Mouse (Mus musculus): ENCODE results near the gene Ctnna3. TPM values are rescaled to one million over a fixed set of nuclear protein-coding genes. Genes with fewer than 3 reads are reported as not detected.
A peak's percentile ranks its signal among the peaks of the same experiment; 100 is the strongest.
"Not testable (repeated sequence)": the region's sequence is repeated elsewhere in the genome, so short reads cannot be mapped to it uniquely, and the experiment has no call there.

The Ctnna3 gene
- total RNA-seq, 2 experiments from 2014 or later: 2.1 to 3.5 TPM

DNA sequence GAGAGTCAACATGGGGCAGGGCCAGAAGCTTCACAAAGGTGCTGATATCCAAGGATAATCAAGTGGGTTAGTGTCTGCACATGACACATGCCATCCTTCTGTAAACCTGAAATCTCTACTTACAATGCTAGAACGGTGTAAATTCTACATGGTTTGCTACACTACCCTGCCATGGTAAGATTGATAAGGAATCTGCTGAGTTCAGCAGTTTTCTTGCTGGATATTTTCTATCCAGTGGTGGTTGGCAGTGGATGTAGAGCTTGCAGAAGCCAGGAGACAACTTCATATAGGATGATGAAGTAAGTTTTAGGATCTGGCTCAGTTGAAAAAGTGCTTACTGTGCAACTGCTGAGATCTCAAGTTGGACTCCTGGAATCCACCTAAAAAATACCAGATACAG lies 767.7 kb downstream of the Ctnna3 start:
- DNase-seq: no peak

DNA sequence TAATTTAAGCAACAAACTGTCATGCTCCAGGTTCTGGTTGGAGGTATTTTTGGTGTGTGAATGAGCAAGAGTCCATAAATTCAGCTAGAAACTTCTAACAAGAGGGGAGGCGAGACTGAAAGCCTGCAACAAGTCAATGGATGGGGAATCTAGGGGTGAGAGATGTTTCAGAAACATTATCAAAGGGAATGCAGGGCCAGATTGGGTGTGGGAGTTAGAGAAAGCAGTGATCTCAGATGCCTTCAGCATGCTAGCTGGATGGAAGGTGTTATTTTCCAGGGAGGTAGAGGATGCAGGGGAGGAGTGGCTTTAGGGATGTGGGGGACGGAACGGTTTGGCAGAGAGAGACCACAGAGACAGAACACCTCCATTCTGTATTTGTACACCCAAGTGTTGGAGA lies 785.7 kb downstream of the Ctnna3 start:
- no peak for DNase-seq

DNA sequence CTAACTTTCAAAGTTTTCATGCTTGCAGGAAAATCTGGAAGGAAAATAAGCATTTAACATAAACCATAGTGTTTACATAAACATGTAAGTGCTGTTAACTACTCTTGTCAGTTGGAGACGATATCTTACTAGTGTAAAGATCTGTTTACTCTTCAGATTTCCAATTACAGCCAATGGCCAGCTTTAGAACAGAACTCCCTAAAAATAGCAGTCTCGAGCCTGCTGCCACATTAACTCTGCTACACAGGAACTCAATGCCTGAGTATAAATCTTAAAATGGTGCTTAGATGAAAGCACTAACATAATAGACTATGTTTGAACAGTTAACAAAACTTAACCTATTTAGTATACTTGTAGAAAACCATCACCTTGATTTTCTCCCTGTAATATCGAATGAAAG lies 793.1 kb downstream of the Ctnna3 start:
- DNase-seq: no peak

DNA sequence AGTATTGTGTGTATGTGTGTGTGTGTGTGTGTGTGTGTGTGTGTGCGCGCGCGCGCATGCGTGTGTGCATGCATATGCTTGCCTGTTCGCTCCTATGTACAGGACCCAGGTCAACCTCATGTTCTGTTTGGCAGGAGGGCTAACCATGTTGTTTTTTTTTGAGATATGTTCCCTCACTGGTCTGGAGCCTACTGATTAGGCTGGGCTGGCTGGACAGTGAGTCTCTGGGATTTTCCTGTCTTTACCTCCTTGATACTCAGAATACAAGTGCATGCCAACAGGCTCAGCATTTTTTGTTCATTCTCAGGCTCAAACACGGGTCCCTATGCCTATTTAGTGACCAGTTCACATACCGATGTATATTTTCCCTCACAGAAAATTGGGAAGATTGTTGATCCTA lies 794.1 kb downstream of the Ctnna3 start:
- DNase-seq: no peak

DNA sequence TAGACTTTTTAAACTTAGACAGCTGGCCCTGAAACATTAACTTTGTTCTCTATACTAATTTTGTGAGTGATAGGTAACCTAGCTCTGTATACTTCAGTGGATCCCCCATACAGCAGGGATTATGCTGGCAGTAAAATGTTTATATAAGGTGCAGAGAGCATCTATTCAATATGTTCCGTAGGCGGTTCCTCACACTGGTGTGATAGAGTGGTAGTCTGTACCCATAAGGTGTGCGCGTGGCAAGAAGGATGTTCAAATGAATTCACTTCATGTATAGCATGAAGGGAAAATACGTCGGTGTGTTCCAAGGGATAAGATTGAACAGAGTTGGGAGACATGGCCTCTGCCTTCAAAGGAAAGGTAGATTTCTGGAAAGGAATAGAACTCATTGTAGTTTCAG lies 794.5 kb downstream of the Ctnna3 start:
- no peak for DNase-seq

DNA sequence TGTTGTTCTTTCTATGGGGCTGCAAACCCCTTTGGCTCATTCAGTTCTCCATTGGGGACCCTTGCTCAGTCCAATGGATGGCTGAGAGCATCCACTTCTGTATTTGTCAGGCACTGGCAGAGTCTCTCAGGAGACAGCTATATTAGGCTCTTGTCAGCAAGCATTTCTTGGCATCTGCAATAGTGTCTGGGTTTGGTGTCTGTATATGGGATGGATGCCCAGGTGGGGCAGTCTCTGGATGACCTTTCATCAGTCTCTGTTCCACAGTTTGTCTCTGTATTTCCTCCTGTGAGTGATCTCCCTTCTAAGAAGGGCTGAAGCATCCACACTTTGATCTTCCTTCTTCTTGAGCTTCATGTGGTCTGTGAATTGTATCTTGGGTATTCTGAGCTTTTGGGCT lies 795.9 kb downstream of the Ctnna3 start:
- not testable (repeated sequence) for DNase-seq

DNA sequence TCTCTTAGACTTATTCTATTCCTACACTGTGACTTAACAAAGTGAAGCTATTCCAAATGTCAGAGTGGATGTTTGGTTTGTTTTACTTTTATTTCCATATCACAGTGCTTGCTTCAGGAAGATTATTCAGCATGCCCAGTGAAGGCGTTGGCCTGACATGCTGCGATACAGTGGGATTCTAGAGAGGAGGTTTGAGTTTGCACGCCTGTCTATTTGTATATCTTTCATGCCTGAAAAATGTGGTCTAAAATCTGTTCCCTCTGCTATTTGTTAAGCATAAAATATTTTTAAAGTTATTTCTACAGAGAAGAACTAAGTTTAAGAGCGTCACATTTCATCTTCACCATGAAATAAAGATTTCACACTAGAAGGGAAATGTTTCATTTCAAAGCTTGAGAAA lies 813.5 kb downstream of the Ctnna3 start:
- no peak for DNase-seq

DNA sequence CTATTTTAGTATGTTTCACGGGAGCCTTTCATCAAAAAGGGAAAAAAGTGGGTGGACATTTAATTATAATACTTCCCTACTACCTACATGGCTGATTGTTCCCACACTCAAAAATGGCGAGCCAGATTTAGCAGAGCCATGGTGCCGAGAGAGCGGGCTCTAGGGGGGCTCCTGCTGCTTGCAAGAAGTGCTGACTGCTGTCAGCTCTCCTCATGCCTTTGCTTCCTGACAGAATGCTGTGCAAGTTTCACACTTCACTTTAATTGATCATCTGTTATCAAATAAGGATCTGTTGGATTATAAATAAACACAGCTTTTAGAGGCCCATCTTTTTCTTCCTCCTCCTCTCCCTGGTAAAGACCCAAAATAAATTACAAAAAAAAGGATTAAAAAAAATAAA lies 838.3 kb downstream of the Ctnna3 start:
- DNase-seq: no peak

DNA sequence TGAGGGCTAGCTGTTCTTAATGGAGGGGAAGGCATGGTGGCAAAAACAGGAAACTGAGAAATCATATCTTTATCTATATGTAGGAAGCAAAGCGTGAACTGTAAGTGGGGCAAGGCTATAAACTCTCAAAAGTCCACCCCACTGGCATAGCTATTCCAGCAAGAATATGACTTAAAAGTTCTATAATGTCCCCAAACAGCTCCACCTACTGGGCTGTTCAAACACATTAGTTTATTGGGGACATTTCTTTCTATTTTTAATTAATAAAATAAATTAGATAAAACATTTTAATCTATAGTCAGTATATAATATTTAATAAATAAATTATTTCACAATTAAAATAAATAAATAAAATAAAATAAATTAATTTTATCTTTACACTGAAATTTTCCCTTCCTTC lies 845.2 kb downstream of the Ctnna3 start:
- DNase-seq: peak; percentile 1

DNA sequence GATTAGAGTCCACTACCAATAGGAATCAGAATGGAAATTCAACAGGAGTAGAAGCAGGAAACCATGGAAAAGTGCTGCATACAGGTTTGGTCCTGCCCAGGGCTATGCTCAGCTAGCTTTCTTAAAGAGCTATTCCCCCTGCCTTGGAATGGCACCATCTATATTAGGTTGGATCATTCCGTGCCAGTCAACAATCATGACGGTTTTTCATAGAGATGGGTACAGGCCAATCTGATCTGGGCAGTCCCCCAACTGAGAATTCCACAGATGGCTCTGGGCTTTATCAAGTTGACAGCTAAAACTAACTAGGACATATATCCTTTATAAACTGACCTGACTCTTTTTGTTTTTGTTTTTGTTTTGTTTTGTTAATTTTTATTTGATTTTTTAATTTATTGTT lies 848.9 kb downstream of the Ctnna3 start:
- no peak for DNase-seq

DNA sequence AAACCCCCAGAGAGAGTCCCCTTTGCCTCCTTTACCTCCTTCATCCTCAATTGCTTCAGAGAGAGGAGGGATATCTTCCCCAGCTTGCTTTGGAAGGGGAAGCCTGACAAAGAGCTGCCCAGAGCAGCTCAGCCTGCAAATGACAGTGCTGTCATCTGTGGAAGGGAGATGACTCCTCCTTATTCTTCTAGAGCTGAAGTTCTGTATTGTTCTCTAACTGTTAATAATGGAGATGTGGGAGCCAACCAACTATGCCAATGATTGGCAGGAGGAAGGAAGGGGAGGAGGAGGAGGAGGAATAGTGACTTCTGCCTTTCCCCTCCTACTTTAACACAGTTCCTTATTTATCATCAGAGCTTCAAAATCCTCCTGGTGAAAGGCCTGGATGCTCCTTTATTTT lies 875.9 kb downstream of the Ctnna3 start:
- no peak for DNase-seq

DNA sequence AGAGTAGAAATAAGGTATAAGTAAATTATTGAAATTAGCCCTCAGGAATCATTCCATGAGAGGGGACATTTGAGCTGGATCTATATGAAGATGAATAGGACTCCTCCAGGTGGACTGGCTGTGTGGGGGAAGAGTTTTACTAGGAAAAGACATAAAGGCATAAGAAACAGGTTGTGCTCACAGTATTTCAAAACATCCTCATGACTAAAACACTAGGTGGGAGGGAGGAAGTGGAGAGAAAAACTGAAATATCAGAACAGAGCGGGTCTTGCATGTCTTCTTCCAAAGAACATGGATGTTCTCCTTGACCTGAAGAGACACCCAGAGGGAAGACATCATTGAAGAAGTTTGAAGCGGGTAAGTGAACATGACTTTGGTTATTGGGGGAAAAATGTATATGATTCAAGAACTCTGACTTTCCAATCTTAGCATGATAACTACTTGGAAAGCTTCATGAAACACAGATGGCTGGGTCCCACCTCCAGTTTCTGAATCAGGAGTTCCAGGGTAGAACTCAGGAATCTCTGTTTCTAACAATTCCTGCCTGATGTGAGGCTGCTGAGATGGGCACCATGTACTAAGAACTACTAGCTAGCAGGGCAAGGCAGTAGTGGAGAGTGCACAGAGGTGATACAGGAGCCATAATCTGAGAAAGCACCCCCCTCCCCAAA lies 881.9 kb downstream of the Ctnna3 start:
- DNase-seq: no peak

DNA sequence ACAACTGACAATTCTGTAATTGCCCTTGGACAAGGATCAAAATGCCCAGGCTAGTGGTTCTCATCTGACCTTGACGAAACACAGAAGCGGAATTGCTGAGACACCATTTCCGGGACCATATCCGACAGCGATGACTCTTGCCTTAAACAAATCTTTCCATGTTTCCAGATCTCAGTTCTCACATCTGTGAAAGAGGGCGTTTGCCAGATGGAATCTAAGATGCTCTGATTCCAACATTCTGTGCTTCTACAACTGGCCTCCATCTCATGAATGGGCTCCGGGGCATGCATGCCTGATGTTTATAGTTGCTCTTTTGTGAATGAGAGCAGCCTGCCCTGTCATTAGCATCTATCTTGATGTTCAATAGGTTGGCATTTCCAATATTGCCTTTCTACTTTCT lies 890.4 kb downstream of the Ctnna3 start:
- no peak for DNase-seq

DNA sequence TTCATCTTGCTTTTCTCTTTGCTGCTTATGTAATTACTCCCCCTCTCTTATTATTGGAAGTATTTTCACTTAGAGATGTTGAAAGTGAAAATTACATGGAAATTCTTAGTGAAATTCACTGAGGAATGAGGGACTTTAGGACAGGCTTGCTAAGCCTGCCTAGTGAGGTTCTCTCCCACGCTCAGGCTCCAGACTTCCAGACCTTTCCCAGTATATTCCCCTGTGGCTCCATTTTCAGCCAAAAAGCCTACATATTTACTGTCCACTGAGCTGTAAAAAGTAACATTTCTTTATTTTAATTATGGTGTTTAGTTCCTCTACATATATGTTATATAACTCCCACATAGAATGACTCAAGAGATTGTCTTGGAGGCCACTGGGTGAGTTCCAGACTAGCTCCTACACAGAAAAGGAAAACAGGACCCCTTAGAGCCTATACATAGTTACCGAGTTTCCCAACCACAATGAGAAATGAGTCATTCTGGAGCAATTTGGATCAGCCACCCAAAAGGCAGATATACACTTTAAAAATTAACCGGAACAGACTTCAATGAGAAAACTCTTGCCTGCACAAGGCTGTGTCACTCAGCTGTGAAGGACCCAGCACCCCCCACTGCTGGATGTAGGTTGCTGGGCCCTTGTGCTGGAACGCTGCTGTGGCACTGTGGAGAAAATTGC lies 912.9 kb downstream of the Ctnna3 start:
- no peak for DNase-seq

DNA sequence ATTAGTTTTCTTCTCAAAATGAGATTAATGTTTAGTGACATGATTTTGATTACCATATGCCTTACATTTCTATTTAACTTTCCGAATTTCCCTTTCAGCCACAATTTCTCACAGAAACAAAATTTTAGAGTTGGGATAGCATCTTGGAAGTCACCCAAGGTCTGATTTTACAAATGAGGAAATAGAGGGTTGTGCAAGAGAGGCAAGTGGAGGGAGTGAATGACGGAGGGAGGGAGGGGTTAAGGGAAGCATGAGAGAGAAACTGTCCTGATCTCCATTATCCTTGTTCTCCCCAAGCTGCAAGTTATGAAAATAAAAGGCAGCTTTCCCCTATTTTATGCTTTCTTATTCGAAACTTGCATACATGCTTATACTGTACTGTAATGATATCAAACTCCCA lies 943.4 kb downstream of the Ctnna3 start:
- peak; percentile 7 for DNase-seq

DNA sequence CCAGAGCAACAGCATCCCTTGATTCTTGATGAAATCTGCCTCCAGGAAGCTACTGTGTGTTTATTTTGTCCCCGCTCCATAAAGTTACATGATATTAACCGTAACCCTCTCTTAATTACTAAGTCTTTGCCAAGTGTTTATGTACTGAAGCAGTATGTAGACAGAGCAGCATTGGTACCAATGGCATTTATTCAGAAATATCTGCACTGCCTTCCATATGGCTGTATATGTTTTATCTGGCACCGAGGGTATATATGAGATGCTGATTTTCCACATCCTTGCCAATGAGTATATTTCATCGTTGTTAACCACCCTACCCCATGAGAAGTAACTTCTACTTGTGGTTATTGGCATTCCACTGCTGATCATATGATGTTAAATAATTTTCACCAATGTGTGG lies 947.9 kb downstream of the Ctnna3 start:
- no peak for DNase-seq

DNA sequence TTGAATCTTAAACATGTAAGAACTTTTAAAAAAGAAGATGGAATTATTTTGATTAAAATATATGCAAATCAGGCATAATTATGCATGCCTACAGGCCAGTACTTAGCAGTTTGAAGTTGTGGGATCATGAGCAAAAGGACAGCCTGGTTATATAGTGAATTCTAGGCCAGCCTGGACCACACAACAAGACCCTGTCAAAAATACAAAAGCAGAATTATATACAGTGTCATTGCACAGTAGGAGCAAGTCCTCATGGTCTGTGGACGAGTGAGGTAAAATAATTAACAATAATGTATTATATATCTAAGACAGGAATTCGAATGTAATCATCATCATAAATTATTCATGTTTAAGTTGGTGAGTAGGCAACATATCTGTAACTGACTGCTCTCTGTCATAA lies 966.7 kb downstream of the Ctnna3 start:
- no peak for DNase-seq

DNA sequence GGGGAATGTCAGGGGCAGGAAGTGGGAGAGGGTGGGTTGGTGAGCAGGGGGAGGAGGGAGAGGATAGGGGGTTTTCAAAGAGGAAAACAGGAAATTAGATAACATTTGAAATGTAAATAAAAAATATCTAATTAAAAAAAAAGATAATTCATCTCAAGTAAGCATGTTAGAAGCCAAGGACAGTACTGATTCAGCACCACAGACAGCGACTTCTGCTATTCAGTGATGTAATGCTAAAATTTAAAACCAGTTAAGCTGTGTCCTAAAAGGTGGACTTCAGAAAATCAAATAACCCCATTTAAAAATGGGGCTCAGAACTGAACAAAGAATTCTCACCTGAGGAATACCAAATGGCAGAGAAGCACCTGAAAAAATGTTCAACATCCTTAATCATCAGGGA lies 988.5 kb downstream of the Ctnna3 start:
- peak; percentile 40 for DNase-seq

DNA sequence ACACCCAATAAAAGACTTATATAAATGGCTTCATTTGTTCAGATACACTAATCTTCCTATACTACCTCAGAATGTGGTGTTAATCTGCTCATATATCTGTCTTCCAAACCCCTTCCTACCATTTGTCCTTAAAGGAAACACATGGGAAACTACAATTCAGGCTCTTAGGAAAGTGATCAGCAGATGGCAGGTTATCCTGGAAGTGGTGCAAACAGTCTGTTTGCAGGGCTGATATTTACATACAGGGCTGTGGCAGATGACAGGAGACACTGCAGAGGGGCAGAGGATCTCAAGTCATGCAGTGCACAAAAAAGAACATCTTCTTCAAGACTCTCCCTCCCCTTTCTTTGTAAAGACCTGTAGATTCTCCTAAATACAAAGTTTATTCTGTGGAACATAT lies 1008.8 kb downstream of the Ctnna3 start:
- no peak for DNase-seq

DNA sequence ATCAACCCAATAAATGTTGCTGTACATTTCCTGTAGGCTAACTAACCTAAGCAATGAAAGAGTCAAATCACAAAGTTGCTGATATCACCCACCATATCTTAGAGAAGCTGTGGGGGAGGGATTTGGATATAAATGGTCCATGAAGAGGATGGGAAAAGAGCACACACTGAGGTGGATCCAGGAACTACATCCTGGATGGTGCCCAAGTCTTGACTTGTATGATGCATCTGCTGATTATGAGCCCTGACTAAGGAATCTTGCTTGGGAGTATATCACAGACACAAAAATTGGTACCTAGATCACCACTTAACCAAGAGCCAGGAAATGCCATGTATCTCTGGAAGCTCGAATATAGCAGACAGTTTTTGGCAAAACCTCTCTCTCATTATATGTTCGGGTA lies 1018.7 kb downstream of the Ctnna3 start:
- DNase-seq: no peak

DNA sequence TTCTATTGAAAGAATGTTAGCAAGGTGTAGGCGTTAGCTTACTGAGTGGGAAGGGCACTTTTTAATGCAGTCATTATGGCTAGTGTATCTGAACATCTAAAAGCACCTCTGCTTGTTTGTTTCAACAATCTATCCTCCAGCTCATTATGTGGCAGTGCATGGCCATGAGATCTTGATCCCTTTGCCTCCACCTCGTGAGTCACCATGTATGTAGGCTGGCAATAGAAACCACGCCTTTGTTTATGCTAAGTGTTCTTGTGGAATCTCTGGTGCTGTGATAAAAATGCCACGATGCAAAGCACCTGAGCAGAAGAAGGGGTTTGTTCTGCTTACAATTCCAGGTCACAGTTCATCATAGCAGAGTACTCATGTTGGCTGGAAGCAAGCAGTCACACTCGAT lies 1053.4 kb downstream of the Ctnna3 start:
- DNase-seq: no peak

DNA sequence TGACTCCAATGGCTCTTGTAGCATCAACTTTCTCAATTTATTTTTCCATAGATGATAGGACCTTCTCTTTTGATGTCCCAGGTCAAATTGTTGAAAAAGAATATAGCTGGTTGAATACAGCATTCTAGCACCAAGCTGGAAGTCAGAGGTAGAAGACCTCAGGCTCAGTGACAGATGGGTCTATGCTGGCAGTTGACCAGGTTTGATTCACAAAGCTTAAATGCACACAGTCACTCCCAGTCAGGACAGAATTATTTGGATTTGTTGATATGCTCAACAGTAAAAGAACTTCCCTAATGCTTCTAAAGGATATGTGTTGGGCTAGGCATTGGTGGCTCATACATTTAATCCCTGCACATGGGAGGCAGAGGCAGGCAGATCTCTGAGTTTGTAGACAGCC lies 1059.6 kb downstream of the Ctnna3 start:
- DNase-seq: no peak

DNA sequence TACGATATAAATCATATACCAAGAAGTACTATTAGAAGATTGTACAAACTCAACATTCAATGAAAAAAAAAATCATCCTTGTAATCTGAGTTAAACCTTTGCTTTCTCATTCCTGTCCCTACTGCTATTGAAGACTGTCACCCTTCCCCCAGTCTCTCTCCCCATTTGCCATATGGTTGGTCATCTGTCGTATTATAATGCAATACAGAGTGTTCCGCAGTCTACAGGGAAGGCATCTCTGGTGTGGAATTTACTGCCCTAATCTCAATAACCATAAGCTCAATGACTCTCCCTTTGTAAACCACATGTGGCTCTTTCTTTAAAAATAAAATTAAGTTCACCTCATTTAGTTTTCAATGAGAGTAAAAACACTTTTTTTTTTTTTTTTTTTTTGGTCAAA lies 1113.7 kb downstream of the Ctnna3 start:
- DNase-seq: no peak

DNA sequence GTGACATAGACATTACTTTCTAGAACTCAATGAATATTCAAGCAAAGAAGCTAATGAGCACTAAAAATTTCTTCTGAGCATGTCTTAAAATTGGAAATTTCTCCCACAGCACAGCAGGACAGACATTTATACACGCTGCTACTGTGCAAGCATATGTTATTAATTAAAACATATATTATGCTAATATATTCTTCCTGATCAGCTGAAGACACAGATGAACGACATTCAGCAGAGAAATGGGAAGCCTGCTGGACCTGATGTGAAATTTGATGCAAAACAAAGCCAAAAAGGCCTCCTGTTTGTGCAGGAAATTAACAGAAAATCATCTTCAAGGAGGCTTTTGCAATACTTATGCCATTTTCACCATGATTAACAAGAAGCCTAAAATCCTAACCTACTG lies 1114.5 kb downstream of the Ctnna3 start:
- no peak for DNase-seq

DNA sequence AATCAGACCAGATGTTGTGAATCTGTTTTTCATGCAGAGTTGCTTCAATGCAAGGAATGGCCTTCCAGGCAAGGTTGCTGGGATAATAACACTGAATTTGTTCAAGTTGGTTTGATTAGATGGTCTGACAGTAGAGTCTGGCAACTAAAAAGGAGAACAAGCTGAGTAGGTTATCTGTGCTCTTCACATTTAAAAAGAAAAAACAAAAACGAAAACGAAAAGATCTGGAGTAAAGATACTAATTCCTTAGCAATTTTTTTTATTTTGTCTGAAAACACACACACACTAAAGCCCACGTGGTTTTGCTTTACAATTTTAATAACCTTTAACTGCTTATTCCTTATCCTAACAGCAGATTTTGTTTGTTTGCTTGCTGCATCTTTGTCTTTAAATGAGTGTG lies 1141.4 kb downstream of the Ctnna3 start:
- no peak for DNase-seq

All from adrenal gland, postnatal 10 days (tissue).